Mouse (Mus musculus): ENCODE results near the gene Rnf41. TPM values are rescaled to one million over a fixed set of nuclear protein-coding genes. Genes with fewer than 3 reads are reported as not detected.

The Rnf41 gene
- polyA plus RNA-seq, 1 experiment from 2014 or later: 24.6 TPM

GRCm38 (mm10) chr10:128388941-128389340 lies 22.5 kb upstream of the Rnf41 start:
- no peak overlapping the region for H3K27ac ChIP-seq (replicated peaks in 1 of 2; ENCODE audit: control insufficient read depth in 1 of 2, insufficient read depth in 1 of 2, low read depth in 2 of 2, low read length in 2 of 2)
- no peak for ATAC-seq (ENCODE audit: insufficient number of reproducible peaks, insufficient read depth, low FRiP score, low read depth)
- H3K9me3 ChIP-seq (ENCODE audit: control insufficient read depth, low read length): no peaks in the 10 kb centered on the region
- H3K4me3 ChIP-seq (ENCODE audit: control insufficient read depth in 1 of 2, insufficient read depth in 1 of 2, low read depth in 1 of 2, low read length in 2 of 2): no peak overlapping the region
- 86% methylated on average over 14 of the region's 14 CpGs for WGBS
- no peak overlapping the region for H3K4me2 ChIP-seq (ENCODE audit: low read length)
- peaks cover 0 to 13% of the 10 kb centered on the region in 2 experiments; a peak in 3 of 4 replicates for H3K4me1 ChIP-seq (ENCODE audit: control insufficient read depth in 2 of 2, insufficient read depth in 2 of 2, low read length in 2 of 2)
- no peak overlapping the region for H3K9ac ChIP-seq (ENCODE audit: low read length)
- peaks cover 100% of the 10 kb centered on the region for H3K36me3 ChIP-seq (ENCODE audit: control insufficient read depth, insufficient read depth, low read length)
- H3K27me3 ChIP-seq (ENCODE audit: control insufficient read depth, insufficient read depth, low read length): no peaks in the 10 kb centered on the region

DNA sequence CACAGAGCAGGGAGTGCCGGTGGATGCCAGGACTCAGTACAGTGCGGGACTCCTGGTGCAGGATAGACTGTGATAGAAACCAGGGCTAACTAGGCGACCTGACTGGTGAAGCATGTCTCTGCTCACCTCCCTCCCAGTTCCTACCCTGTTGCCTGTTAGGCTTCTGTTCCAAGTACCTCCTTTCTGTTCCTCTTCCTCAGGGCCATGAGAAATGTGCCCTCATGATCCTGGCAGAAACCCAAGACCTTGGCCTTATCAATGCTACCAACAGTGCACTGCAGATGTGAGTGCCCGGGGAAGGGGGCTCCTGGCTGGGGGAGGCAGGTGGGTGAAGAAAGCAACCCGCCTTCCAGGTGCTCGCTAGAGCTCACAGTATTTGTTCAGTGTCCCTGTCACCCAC lies 21.9 kb upstream of the Rnf41 start:
- Histone ChIP-seq H3K4me3 (ENCODE audit: control insufficient read depth in 1 of 2, insufficient read depth in 1 of 2, low read depth in 1 of 2, low read length in 2 of 2) (no peak overlapping the region), H3K36me3 (ENCODE audit: control insufficient read depth, insufficient read depth, low read length) (peaks cover 96% of the 10 kb centered on the region), H3K27ac (replicated peaks in 1 of 2; ENCODE audit: control insufficient read depth in 1 of 2, insufficient read depth in 1 of 2, low read depth in 2 of 2, low read length in 2 of 2) (peak overlapping the region in 1 of 2 experiments; percentile 14; a peak in 1 of 4 replicates), H3K4me2 (ENCODE audit: low read length) (no peak overlapping the region), H3K9me3 (ENCODE audit: control insufficient read depth, low read length) (no peaks in the 10 kb centered on the region), H3K4me1 (ENCODE audit: control insufficient read depth in 2 of 2, insufficient read depth in 2 of 2, low read length in 2 of 2) (peaks cover 0 to 13% of the 10 kb centered on the region in 2 experiments; a peak in 3 of 4 replicates), H3K9ac (ENCODE audit: low read length) (0 out of 2 replicates have a peak overlapping the region, but pooled peaks have one; percentile 21), H3K27me3 (ENCODE audit: control insufficient read depth, insufficient read depth, low read length) (no peaks in the 10 kb centered on the region)
- WGBS: 51% methylated on average over 6 of the region's 6 CpGs
- no peak for ATAC-seq (ENCODE audit: insufficient number of reproducible peaks, insufficient read depth, low FRiP score, low read depth)

DNA sequence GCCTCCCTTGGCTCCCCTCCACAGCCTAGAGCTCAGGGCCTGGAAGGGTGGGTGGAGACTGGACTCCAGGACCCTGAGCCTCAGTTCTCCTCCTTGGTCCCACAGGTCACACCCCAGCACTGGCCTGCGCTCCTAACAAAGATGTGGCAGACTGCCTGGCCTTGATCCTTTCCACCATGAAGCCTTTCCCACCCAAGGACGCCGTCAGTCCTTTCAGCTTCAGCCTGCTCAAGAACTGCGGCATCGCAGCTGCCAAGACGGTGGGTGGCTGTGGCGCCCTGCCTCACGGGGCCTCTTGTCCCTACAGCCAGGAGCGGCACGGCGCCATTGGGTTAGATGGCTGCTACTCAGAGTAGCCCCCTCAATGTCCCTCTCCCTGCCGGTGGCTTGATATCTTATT lies 21.1 kb upstream of the Rnf41 start:
- Histone ChIP-seq H3K4me3 (ENCODE audit: control insufficient read depth in 1 of 2, insufficient read depth in 1 of 2, low read depth in 1 of 2, low read length in 2 of 2) (no peak overlapping the region), H3K36me3 (ENCODE audit: control insufficient read depth, insufficient read depth, low read length) (peaks cover 88% of the 10 kb centered on the region), H3K27me3 (ENCODE audit: control insufficient read depth, insufficient read depth, low read length) (no peaks in the 10 kb centered on the region), H3K27ac (replicated peaks in 1 of 2; ENCODE audit: control insufficient read depth in 1 of 2, insufficient read depth in 1 of 2, low read depth in 2 of 2, low read length in 2 of 2) (no peak overlapping the region), H3K4me1 (ENCODE audit: control insufficient read depth in 2 of 2, insufficient read depth in 2 of 2, low read length in 2 of 2) (peaks cover 0 to 13% of the 10 kb centered on the region in 2 experiments; a peak in 3 of 4 replicates), H3K4me2 (ENCODE audit: low read length) (no peak overlapping the region), H3K9me3 (ENCODE audit: control insufficient read depth, low read length) (no peaks in the 10 kb centered on the region), H3K9ac (ENCODE audit: low read length) (no peak overlapping the region)
- ATAC-seq (ENCODE audit: insufficient number of reproducible peaks, insufficient read depth, low FRiP score, low read depth): no peak
- WGBS: 92% methylated on average over 12 of the region's 12 CpGs

GRCm38 (mm10) chr10:128391850-128392249 lies 19.6 kb upstream of the Rnf41 start:
- Histone ChIP-seq H3K27ac (replicated peaks in 1 of 2; ENCODE audit: control insufficient read depth in 1 of 2, insufficient read depth in 1 of 2, low read depth in 2 of 2, low read length in 2 of 2) (no peak overlapping the region), H3K4me1 (ENCODE audit: control insufficient read depth in 2 of 2, insufficient read depth in 2 of 2, low read length in 2 of 2) (peaks cover 0 to 13% of the 10 kb centered on the region in 2 experiments; a peak in 3 of 4 replicates), H3K36me3 (ENCODE audit: control insufficient read depth, insufficient read depth, low read length) (peaks cover 80% of the 10 kb centered on the region), H3K4me3 (ENCODE audit: control insufficient read depth in 1 of 2, insufficient read depth in 1 of 2, low read depth in 1 of 2, low read length in 2 of 2) (no peak overlapping the region), H3K4me2 (ENCODE audit: low read length) (no peak overlapping the region), H3K9me3 (ENCODE audit: control insufficient read depth, low read length) (no peaks in the 10 kb centered on the region), H3K27me3 (ENCODE audit: control insufficient read depth, insufficient read depth, low read length) (no peaks in the 10 kb centered on the region), H3K9ac (ENCODE audit: low read length) (no peak overlapping the region)
- WGBS: 55% methylated on average over 6 of the region's 6 CpGs
- ATAC-seq (ENCODE audit: insufficient number of reproducible peaks, insufficient read depth, low FRiP score, low read depth): no peak

DNA sequence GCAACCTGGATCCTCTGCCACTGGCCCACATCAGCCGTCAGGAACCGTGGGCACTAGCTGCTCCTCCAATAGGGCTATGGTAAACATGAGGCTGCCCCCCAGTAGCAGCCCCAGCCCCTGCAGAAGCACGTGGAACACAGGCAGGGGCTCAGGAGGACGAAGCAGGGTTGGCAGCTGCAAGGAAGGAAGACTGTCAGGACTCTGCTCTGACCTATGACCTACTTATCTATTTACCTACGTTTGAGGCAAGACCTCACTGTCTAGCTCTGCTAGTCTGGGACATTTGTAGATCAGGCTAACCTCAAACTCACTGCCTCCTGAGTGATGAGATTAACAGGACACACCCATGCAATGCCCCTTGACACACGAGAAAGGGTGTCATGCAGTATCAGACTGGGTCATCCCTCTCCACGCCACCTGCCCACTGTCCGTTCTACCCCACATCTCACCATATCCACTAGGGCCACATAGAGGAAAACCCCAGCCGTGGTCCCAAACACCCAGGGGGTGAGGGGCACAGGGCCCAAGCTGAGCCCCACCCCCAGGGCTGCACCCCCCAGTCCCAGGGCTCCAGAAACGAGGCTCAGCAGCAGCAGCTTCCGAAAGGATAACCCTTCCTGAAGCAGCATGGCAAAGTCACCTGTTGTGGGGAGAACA lies 15.3 kb upstream of the Rnf41 start:
- Histone ChIP-seq H3K4me2 (ENCODE audit: low read length) (no peak overlapping the region), H3K27me3 (ENCODE audit: control insufficient read depth, insufficient read depth, low read length) (no peaks in the 10 kb centered on the region), H3K36me3 (ENCODE audit: control insufficient read depth, insufficient read depth, low read length) (peaks cover 37% of the 10 kb centered on the region), H3K4me3 (ENCODE audit: control insufficient read depth in 1 of 2, insufficient read depth in 1 of 2, low read depth in 1 of 2, low read length in 2 of 2) (no peak overlapping the region), H3K4me1 (ENCODE audit: control insufficient read depth in 2 of 2, insufficient read depth in 2 of 2, low read length in 2 of 2) (peaks cover 0 to 10% of the 10 kb centered on the region in 2 experiments; a peak in 2 of 4 replicates), H3K9me3 (ENCODE audit: control insufficient read depth, low read length) (no peaks in the 10 kb centered on the region), H3K27ac (replicated peaks in 1 of 2; ENCODE audit: control insufficient read depth in 1 of 2, insufficient read depth in 1 of 2, low read depth in 2 of 2, low read length in 2 of 2) (no peak overlapping the region), H3K9ac (ENCODE audit: low read length) (no peak overlapping the region)
- 50% methylated on average over 11 of the region's 11 CpGs for WGBS
- no peak for ATAC-seq (ENCODE audit: insufficient number of reproducible peaks, insufficient read depth, low FRiP score, low read depth)

GRCm38 (mm10) chr10:128396716-128397264 lies 14.7 kb upstream of the Rnf41 start:
- H3K9me3 ChIP-seq (ENCODE audit: control insufficient read depth, low read length): no peaks in the 10 kb centered on the region
- H3K4me3 ChIP-seq (ENCODE audit: control insufficient read depth in 1 of 2, insufficient read depth in 1 of 2, low read depth in 1 of 2, low read length in 2 of 2): no peak overlapping the region
- H3K9ac ChIP-seq (ENCODE audit: low read length): no peak overlapping the region
- H3K27ac ChIP-seq (replicated peaks in 1 of 2; ENCODE audit: control insufficient read depth in 1 of 2, insufficient read depth in 1 of 2, low read depth in 2 of 2, low read length in 2 of 2): no peak overlapping the region
- WGBS: 53% methylated on average over 10 of the region's 10 CpGs
- no peak overlapping the region for H3K4me2 ChIP-seq (ENCODE audit: low read length)
- no peak for ATAC-seq (ENCODE audit: insufficient number of reproducible peaks, insufficient read depth, low FRiP score, low read depth)
- H3K36me3 ChIP-seq (ENCODE audit: control insufficient read depth, insufficient read depth, low read length): peaks cover 31% of the 10 kb centered on the region
- H3K27me3 ChIP-seq (ENCODE audit: control insufficient read depth, insufficient read depth, low read length): no peaks in the 10 kb centered on the region
- H3K4me1 ChIP-seq (ENCODE audit: control insufficient read depth in 2 of 2, insufficient read depth in 2 of 2, low read length in 2 of 2): peaks cover 0 to 4% of the 10 kb centered on the region in 2 experiments; a peak in 2 of 4 replicates

GRCm38 (mm10) chr10:128397466-128397865 lies 14.0 kb upstream of the Rnf41 start:
- H3K4me3 ChIP-seq (ENCODE audit: control insufficient read depth in 1 of 2, insufficient read depth in 1 of 2, low read depth in 1 of 2, low read length in 2 of 2): no peak overlapping the region
- H3K27ac ChIP-seq (replicated peaks in 1 of 2; ENCODE audit: control insufficient read depth in 1 of 2, insufficient read depth in 1 of 2, low read depth in 2 of 2, low read length in 2 of 2): no peak overlapping the region
- no peak overlapping the region for H3K4me2 ChIP-seq (ENCODE audit: low read length)
- H3K9ac ChIP-seq (ENCODE audit: low read length): no peak overlapping the region
- H3K9me3 ChIP-seq (ENCODE audit: control insufficient read depth, low read length): no peaks in the 10 kb centered on the region
- H3K4me1 ChIP-seq (ENCODE audit: control insufficient read depth in 2 of 2, insufficient read depth in 2 of 2, low read length in 2 of 2): no peaks in the 10 kb centered on the region
- H3K27me3 ChIP-seq (ENCODE audit: control insufficient read depth, insufficient read depth, low read length): no peaks in the 10 kb centered on the region
- no peak for ATAC-seq (ENCODE audit: insufficient number of reproducible peaks, insufficient read depth, low FRiP score, low read depth)
- peaks cover 24% of the 10 kb centered on the region for H3K36me3 ChIP-seq (ENCODE audit: control insufficient read depth, insufficient read depth, low read length)
- 67% methylated on average over 7 of the region's 7 CpGs for WGBS
